Mouse (Mus musculus) midbrain, embryonic 15.5 days (tissue): Measurements from ENCODE around the gene Sobp. TPM values are rescaled to one million over a fixed set of nuclear protein-coding genes. Genes with fewer than 3 reads are reported as not detected.

Experiments used
- ATAC-seq: fragments of 200-750 bp; cut with Nextera tagmentation; replicated peaks from 2 replicates; pipeline ENCODE4 v1.8.0; 2017; ENCODE audit warnings: moderate TSS enrichment
- H3K27ac ChIP-seq: fragments of 300-500 bp; sonication (generic); 2 replicates; pipeline ENCODE4 v1.5.1; 2015; ENCODE audit warnings: mild to moderate bottlenecking, inconsistent platforms
- H3K27me3 ChIP-seq: fragments of 300-500 bp; sonication (generic); replicated peaks from 2 replicates; pipeline ENCODE4 v1.6.1; 2015; ENCODE audit warnings: inconsistent platforms
- H3K36me3 ChIP-seq: fragments of 300-500 bp; sonication (generic); replicated peaks from 2 replicates; pipeline ENCODE4 v1.6.1; 2015; ENCODE audit warnings: inconsistent platforms
- H3K4me1 ChIP-seq: fragments of 300-500 bp; sonication (generic); 2 replicates; pipeline ENCODE4 v1.6.1; 2015; ENCODE audit warnings: inconsistent platforms
- H3K4me2 ChIP-seq: fragments of 300-500 bp; sonication (generic); 2 replicates; pipeline ENCODE4 v1.6.1; 2015; ENCODE audit warnings: inconsistent platforms, mild to moderate bottlenecking, moderate library complexity
- H3K4me3 ChIP-seq: fragments of 300-500 bp; sonication (generic); 2 replicates; pipeline ENCODE4 v1.5.1; 2015; ENCODE audit warnings: mild to moderate bottlenecking, inconsistent platforms
- H3K9ac ChIP-seq: fragments of 300-500 bp; sonication (generic); 2 replicates; pipeline ENCODE4 v1.6.1; 2015; ENCODE audit warnings: mild to moderate bottlenecking, inconsistent platforms
- H3K9me3 ChIP-seq: fragments of 300-500 bp; sonication (generic); 2 replicates; pipeline ENCODE4 v1.6.1; 2016; ENCODE audit warnings: inconsistent platforms
- WGBS: fragments of 180-500 bp; shearing (Covaris S2); methylation state at CpG from one replicate; pipeline ENCODE4 v1.1.7; 2015; ENCODE audit warnings: mixed read lengths; 5-methylcytosine and 5-hydroxymethylcytosine counted together
- polyA plus RNA-seq: library from polyadenylated mRNA; unstranded; fragments of >200 nt; fragmentation: Nextera tagmentation; extraction: Ambion mirVana; gene quantifications from 2 replicates; pipeline ENCODE4 v1.2.1, GENCODE M21; 2015

Sobp gene
- polyA plus RNA-seq, 1 experiment from 2014 or later = 17.3 TPM

DNA sequence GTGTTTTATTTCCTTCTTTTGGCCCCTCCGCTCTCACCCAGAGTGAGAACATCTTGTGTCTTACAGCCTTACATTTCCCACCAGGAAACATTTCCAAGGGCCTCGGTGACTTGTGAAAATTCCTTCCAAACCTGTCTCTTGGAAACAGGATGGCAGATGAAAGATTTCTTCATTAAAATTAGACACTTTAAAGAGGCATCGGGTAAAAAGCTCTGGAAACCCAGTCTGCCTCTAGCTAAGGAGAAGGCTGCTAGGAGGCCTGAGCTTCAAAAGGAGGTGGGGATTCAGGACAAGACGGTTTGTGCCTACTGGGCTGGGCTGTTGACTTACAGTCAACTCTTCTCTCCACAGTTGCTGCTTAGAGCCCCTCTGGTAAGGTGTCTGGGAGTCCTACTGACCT lies 200.8 kb downstream of the Sobp start:
- Histone ChIP-seq H3K4me3 (no peak overlapping the region), H3K36me3 (no peaks in the 10 kb centered on the region)
- 44% methylated on average over 4 of the region's 4 CpGs for WGBS

GRCm38 (mm10) chr10:42972504-42973172 lies 201.7 kb downstream of the Sobp start:
- Histone ChIP-seq H3K4me1 (peaks cover 3% of the 10 kb centered on the region; the same call in 1 of the 2 replicates), H3K27ac (no peak overlapping the region), H3K4me2 (peak overlapping the region; percentile 25; the same call in 1 of the 2 replicates), H3K9ac (no peak overlapping the region), H3K36me3 (no peaks in the 10 kb centered on the region), H3K9me3 (no peaks in the 10 kb centered on the region), H3K27me3 (no peaks in the 10 kb centered on the region), H3K4me3 (no peak overlapping the region)
- 31% methylated on average over 18 of the region's 18 CpGs for WGBS
- peak; percentile 79 for ATAC-seq

More for the DNA sequence above, 200.8 kb downstream of the Sobp start:
- H3K4me2 ChIP-seq = no peak overlapping the region
- no peak overlapping the region for H3K9ac ChIP-seq
- H3K9me3 ChIP-seq = no peaks in the 10 kb centered on the region
- peaks cover 2% of the 10 kb centered on the region; the same call in 1 of the 2 replicates for H3K4me1 ChIP-seq
- no peaks in the 10 kb centered on the region for H3K27me3 ChIP-seq
- H3K27ac ChIP-seq = no peak overlapping the region
- no peak for ATAC-seq

DNA sequence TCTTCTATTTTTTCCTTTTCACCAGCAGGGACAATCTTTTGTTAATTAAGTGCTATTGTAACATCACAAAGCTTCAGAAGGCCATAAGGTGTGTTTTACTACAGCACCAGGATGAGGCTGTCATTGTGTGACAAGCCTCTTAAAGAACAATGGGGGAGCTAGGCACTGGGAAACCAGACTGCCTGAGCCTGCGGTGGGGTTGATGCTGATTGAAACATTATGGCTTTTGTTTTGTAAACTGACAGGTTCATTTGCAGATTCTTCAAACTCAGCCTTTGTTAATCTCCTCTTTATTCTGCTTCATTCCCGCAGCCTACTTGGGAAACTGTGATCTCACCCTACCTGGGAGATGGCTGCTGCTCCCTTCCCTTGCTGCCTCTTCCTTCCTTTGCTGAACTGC lies 206.0 kb downstream of the Sobp start:
- H3K4me2 ChIP-seq = no peak overlapping the region
- H3K9me3 ChIP-seq = no peaks in the 10 kb centered on the region
- H3K9ac ChIP-seq = no peak overlapping the region
- no peaks in the 10 kb centered on the region for H3K27me3 ChIP-seq
- WGBS = 8% methylated on average over 2 of the region's 2 CpGs
- H3K4me3 ChIP-seq = no peak overlapping the region
- ATAC-seq = no peak
- peaks cover 3% of the 10 kb centered on the region; the same call in 1 of the 2 replicates for H3K4me1 ChIP-seq
- H3K27ac ChIP-seq = 0 out of 2 replicates have a peak overlapping the region, but pooled peaks have one; percentile 23
- H3K36me3 ChIP-seq = no peaks in the 10 kb centered on the region

GRCm38 (mm10) chr10:42963061-42963460 lies 211.3 kb downstream of the Sobp start:
- Histone ChIP-seq H3K27me3 (no peaks in the 10 kb centered on the region), H3K9ac (no peak overlapping the region), H3K36me3 (no peaks in the 10 kb centered on the region), H3K4me1 (no peaks in the 10 kb centered on the region), H3K4me2 (no peak overlapping the region), H3K9me3 (no peaks in the 10 kb centered on the region), H3K4me3 (no peak overlapping the region), H3K27ac (no peak overlapping the region)
- no peak for ATAC-seq
- WGBS = 93% methylated on average over 2 of the region's 2 CpGs

DNA sequence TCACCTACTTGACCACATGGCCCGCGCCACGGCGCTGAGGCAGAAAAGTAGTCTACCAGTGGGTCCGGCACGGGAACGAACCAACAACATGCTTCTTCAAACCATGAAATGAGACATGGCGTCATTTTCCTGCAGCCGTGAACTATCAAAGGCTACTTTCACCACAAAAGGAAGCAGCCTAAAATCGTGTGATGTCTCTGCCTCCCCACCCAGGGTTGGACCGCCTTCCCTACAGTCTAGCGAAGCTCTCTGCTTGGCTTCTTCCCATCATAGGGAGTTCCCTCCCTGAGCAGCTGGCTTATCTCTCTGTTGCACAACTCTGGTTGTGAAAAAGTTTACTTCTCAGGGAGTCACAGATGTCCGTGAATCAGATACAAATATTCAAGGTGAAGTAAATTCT lies 211.7 kb downstream of the Sobp start:
- WGBS = 91% methylated on average over 13 of the region's 13 CpGs
- Histone ChIP-seq H3K4me1 (peaks cover 3% of the 10 kb centered on the region; the same call in 1 of the 2 replicates), H3K27me3 (no peaks in the 10 kb centered on the region), H3K27ac (no peak overlapping the region), H3K9ac (no peak overlapping the region), H3K9me3 (no peaks in the 10 kb centered on the region), H3K36me3 (no peaks in the 10 kb centered on the region), H3K4me3 (no peak overlapping the region), H3K4me2 (no peak overlapping the region)
- no peak for ATAC-seq

GRCm38 (mm10) chr10:42962181-42962601 lies 212.1 kb downstream of the Sobp start:
- ATAC-seq = no peak

DNA sequence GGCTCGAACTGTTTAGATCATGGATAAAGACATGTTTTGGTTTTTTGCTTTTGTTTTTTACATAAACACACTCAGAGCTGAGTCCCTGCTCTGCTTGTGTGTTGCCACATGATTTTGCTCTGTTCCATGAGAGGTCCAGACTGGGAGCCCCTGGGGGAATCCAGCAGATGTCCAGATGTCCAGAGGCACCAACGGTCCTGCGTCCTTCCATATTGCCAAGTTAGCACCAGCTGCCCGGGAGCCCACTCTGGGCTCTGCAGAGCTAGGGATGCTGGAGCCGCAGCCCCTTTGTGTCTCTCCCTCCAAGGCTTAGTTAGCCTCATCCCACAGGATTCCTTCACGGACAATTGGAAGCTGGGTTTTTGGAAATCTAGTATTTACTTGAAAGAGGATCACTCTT lies 212.6 kb downstream of the Sobp start:
- 61% methylated on average over 6 of the region's 6 CpGs for WGBS

More at GRCm38 (mm10) chr10:42962181-42962601, 212.1 kb downstream of the Sobp start:
- Histone ChIP-seq H3K9me3 (no peaks in the 10 kb centered on the region), H3K27ac (no peak overlapping the region), H3K36me3 (no peaks in the 10 kb centered on the region), H3K4me2 (no peak overlapping the region), H3K27me3 (no peaks in the 10 kb centered on the region), H3K4me1 (peaks cover 3% of the 10 kb centered on the region; the same call in 1 of the 2 replicates), H3K9ac (no peak overlapping the region), H3K4me3 (no peak overlapping the region)
- 87% methylated on average over 6 of the region's 6 CpGs for WGBS

DNA sequence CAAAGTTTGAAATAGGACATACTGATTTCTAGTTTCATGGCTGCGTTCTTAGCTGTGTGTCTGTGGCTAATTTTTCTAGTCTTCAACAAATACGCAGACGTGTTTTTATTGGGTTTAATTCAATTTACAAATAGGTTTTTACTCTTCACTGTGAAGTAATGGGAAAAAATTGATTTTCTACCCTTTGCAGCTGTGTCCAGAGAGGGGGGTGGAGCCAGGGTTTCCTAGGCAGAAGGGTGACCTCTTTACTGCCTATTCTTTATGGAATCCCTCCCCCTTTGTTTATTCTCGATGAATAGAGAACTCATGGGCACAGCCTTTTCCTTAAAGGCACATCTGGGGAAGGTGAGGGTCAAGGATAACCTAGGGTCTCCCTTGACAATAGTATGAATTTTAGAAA lies 215.6 kb downstream of the Sobp start:
- H3K27ac ChIP-seq = no peak overlapping the region
- WGBS = 46% methylated on average over 4 of the region's 4 CpGs

More for the DNA sequence above, 212.6 kb downstream of the Sobp start:
- Histone ChIP-seq H3K9me3 (no peaks in the 10 kb centered on the region), H3K27ac (no peak overlapping the region), H3K36me3 (no peaks in the 10 kb centered on the region), H3K27me3 (no peaks in the 10 kb centered on the region), H3K4me3 (no peak overlapping the region), H3K9ac (no peak overlapping the region), H3K4me1 (peaks cover 3% of the 10 kb centered on the region; the same call in 1 of the 2 replicates), H3K4me2 (no peak overlapping the region)
- no peak for ATAC-seq

DNA sequence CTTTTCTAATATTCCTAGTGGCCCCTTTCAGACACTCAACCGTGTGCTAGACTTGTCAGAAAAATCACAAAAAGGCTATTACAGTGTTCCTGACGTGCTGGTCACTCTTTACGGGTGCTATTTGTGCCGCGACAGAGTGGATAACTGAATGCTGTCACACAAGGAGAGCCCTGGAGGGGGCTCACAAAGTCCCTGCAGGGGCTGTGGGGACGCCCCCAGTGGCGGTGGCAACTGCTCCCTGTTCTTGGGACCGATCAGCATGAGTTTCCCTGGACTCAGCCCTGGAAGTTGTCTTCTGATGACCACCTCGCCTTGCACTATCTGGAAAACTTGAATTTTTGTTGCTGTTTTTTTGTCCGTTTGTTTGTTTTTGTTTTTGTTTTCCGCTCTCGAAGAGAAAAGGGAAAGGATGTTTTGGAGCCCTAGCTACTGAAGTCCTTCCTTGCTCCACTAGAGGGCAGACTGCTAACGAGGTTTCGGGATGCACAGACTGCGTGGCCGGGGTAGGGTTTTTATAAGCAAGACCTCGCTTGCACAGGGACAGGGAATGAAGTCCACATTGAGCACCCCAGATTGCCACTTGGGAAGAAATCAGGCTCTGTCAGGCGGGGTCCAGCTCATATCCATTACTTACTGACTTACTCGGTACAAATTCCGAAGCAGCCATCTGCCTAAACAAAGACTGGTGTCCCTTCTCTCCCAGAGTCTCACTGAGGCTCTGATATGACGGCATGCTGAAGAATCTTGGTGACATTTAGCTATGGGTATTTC lies 216.3 kb downstream of the Sobp start:
- Histone ChIP-seq H3K4me3 (peak overlapping the region; percentile 23), H3K9me3 (no peaks in the 10 kb centered on the region), H3K27ac (no peak overlapping the region), H3K4me2 (peak overlapping the region; percentile 48), H3K4me1 (peaks cover 3% of the 10 kb centered on the region; the same call in 1 of the 2 replicates), H3K27me3 (no peaks in the 10 kb centered on the region), H3K36me3 (no peaks in the 10 kb centered on the region), H3K9ac (peak overlapping the region; percentile 21; the same call in 1 of the 2 replicates)
- peak; percentile 88 for ATAC-seq
- WGBS = 4% methylated on average over 21 of the region's 21 CpGs

More for the DNA sequence above, 215.6 kb downstream of the Sobp start:
- Histone ChIP-seq H3K4me2 (peak overlapping the region; percentile 48), H3K27me3 (no peaks in the 10 kb centered on the region), H3K9me3 (no peaks in the 10 kb centered on the region), H3K36me3 (no peaks in the 10 kb centered on the region), H3K4me3 (no peak overlapping the region), H3K4me1 (peaks cover 3% of the 10 kb centered on the region; the same call in 1 of the 2 replicates), H3K9ac (peak overlapping the region; percentile 21; the same call in 1 of the 2 replicates)
- no peak; the same call in 1 of the 2 replicates for ATAC-seq

- Histone ChIP-seq H3K4me1 (peaks cover 14% of the 10 kb centered on the region), H3K9ac (no peak overlapping the region), H3K4me3 (no peak overlapping the region), H3K4me2 (no peak overlapping the region), H3K36me3 (no peaks in the 10 kb centered on the region), H3K27ac (no peak overlapping the region), H3K27me3 (no peaks in the 10 kb centered on the region), H3K9me3 (no peaks in the 10 kb centered on the region)
- no peak for ATAC-seq
- 93% methylated on average over 3 of the region's 3 CpGs for WGBS
These were observed 219.1 kb downstream of the Sobp start for GRCm38 (mm10) chr10:42955205-42955604.

GRCm38 (mm10) chr10:42953601-42954000 lies 220.7 kb downstream of the Sobp start:
- Histone ChIP-seq H3K4me3 (no peak overlapping the region), H3K4me1 (peaks cover 21% of the 10 kb centered on the region), H3K27ac (no peak overlapping the region), H3K9me3 (no peaks in the 10 kb centered on the region), H3K27me3 (no peaks in the 10 kb centered on the region), H3K4me2 (no peak overlapping the region), H3K9ac (no peak overlapping the region), H3K36me3 (no peaks in the 10 kb centered on the region)
- ATAC-seq = no peak
- 81% methylated on average over 5 of the region's 5 CpGs for WGBS
